Comparison of ENCODE assay signal across 30 mouse cellular contexts in genomic region chr5:151034715-151035512, GRCm38 (mm10).
DNase-seq lines count a peak whose midpoint lies in the region; ATAC-seq and TF ChIP-seq lines count a peak whose summit lies in the region.
"Had no signal": no experiment of that assay in that cellular context is flagged by ENCODE, and none has a peak within 500 bp of the region (broad histone marks: within the 10 kb centered on the region; RNA-seq: fewer than 3 reads in every experiment).

No protein-coding gene starts in this region.

- no peaks in the 10 kb centered on the region for H3K36me3 ChIP-seq in heart, embryonic 10.5 days
- peaks cover 4% of the 10 kb centered on the region; the same call in 1 of the 2 replicates for H3K36me3 ChIP-seq in heart, embryonic 12.5 days
- peaks cover 20% of the 10 kb centered on the region for H3K36me3 ChIP-seq in limb, embryonic 13.5 days
- no peaks in the 10 kb centered on the region for H3K36me3 ChIP-seq in liver, postnatal 0 days (replicated peaks; ENCODE audit: insufficient read depth, low read length)
- H3K36me3 ChIP-seq: embryonic facial prominence, embryonic 12.5 days; heart, embryonic 15.5 days; liver, embryonic 15.5 days; neural tube, embryonic 13.5 days had no signal

- no peak overlapping the region for H3K4me2 ChIP-seq in heart, embryonic 12.5 days
- H3K4me2 ChIP-seq in limb, embryonic 13.5 days (replicated peaks): no peak overlapping the region
- no peak overlapping the region for H3K4me2 ChIP-seq in liver, postnatal 0 days (ENCODE audit: low read depth, low read length)
- H3K4me2 ChIP-seq: embryonic facial prominence, embryonic 12.5 days; heart, embryonic 15.5 days; hindbrain, embryonic 13.5 days; liver, embryonic 15.5 days; lung, embryonic 15.5 days; midbrain, embryonic 11.5 days; neural tube, embryonic 13.5 days had no signal

- 51% methylated on average over 9 of the region's 9 CpGs for WGBS in heart, embryonic 10.5 days
- WGBS in heart, embryonic 12.5 days: 35% methylated on average over 9 of the region's 9 CpGs
- WGBS in limb, embryonic 13.5 days: 55% methylated on average over 9 of the region's 9 CpGs
- WGBS in liver, postnatal 0 days (ENCODE audit: insufficient replicate concordance): 45% methylated on average over 9 of the region's 9 CpGs

- no peaks in the 10 kb centered on the region for H3K9me3 ChIP-seq in heart, embryonic 10.5 days
- 0 out of 2 replicates have a peak, but pooled peaks cover 3% of the 10 kb centered on the region for H3K9me3 ChIP-seq in heart, embryonic 12.5 days (replicated peaks)
- H3K9me3 ChIP-seq in limb, embryonic 13.5 days: peaks cover 4% of the 10 kb centered on the region; the same call in 1 of the 2 replicates
- no peaks in the 10 kb centered on the region for H3K9me3 ChIP-seq in liver, postnatal 0 days (ENCODE audit: low read length)
- H3K9me3 ChIP-seq: embryonic facial prominence, embryonic 12.5 days; heart, embryonic 15.5 days; hindbrain, embryonic 13.5 days; liver, embryonic 15.5 days; lung, embryonic 15.5 days; neural tube, embryonic 13.5 days had no signal

- H3K27me3 ChIP-seq in heart, embryonic 10.5 days (ENCODE audit: insufficient read depth, poor library complexity, severe bottlenecking): no peaks in the 10 kb centered on the region
- H3K27me3 ChIP-seq in heart, embryonic 12.5 days (replicated peaks): no peaks in the 10 kb centered on the region
- no peaks in the 10 kb centered on the region for H3K27me3 ChIP-seq in limb, embryonic 13.5 days
- no peaks in the 10 kb centered on the region for H3K27me3 ChIP-seq in liver, postnatal 0 days (ENCODE audit: insufficient read depth, low read length)
- H3K27me3 ChIP-seq: embryonic facial prominence, embryonic 12.5 days; heart, embryonic 15.5 days; hindbrain, embryonic 13.5 days; liver, embryonic 15.5 days; lung, embryonic 15.5 days; neural tube, embryonic 13.5 days; Patski had no signal

- DNase-seq in cerebellum, postnatal 10 days: peak; percentile 62 to 77
- DNase-seq in cerebellum, adult 8-10 months: no peak
- no peak for DNase-seq in heart, embryonic 10.5 days (ENCODE audit: low spot score)
- peak; percentile 20 for DNase-seq in 3T3-L1 (ENCODE audit: low read depth, low spot score)
- no peak for DNase-seq in liver, postnatal 0 days
- DNase-seq: adrenal gland, postnatal 10 days; cerebellum, adult 11 months; cerebellum, postnatal 25 days; gastrocnemius, adult 2 months; gastrocnemius, postnatal 36 days; heart, postnatal 4 days; kidney, adult 11 months; kidney, postnatal 14 days; right cerebral cortex, postnatal 4 days; thymus, adult 18-20 months; thymus, postnatal 36 days had no signal

- no peak for TF ChIP-seq EP300 in liver, postnatal 0 days (IDR thresholded peaks at IDR 0.05; ENCODE audit: low read depth)

- H3K27ac ChIP-seq in heart, embryonic 10.5 days: peak overlapping the region; percentile 36; the same call in 1 of the 2 replicates
- no peak overlapping the region for H3K27ac ChIP-seq in heart, embryonic 12.5 days (ENCODE audit: poor library complexity, severe bottlenecking)
- H3K27ac ChIP-seq in limb, embryonic 13.5 days: 0 out of 2 replicates have a peak overlapping the region, but pooled peaks have one; percentile 6
- no peak overlapping the region for H3K27ac ChIP-seq in liver, postnatal 0 days (ENCODE audit: low read depth)
- H3K27ac ChIP-seq: embryonic facial prominence, embryonic 12.5 days; gastrocnemius, adult 2 months; heart, embryonic 15.5 days; hindbrain, embryonic 13.5 days; liver, embryonic 15.5 days; lung, embryonic 15.5 days; neural tube, embryonic 13.5 days; stomach, postnatal 0 days had no signal

- H3K4me1 ChIP-seq in heart, embryonic 10.5 days: peaks cover 9% of the 10 kb centered on the region; the same call in 1 of the 2 replicates
- peaks cover 9% of the 10 kb centered on the region for H3K4me1 ChIP-seq in heart, embryonic 12.5 days (replicated peaks)
- peaks cover 3% of the 10 kb centered on the region; the same call in 1 of the 2 replicates for H3K4me1 ChIP-seq in limb, embryonic 13.5 days
- H3K4me1 ChIP-seq in liver, postnatal 0 days (ENCODE audit: insufficient read depth): no peaks in the 10 kb centered on the region
- H3K4me1 ChIP-seq: embryonic facial prominence, embryonic 12.5 days; hindbrain, embryonic 13.5 days; liver, embryonic 15.5 days; lung, embryonic 15.5 days; neural tube, embryonic 13.5 days had no signal

- no peak for TF ChIP-seq CTCF in liver, postnatal 0 days (IDR thresholded peaks at IDR 0.05; ENCODE audit: low read depth)

- no peak overlapping the region for H3K4me3 ChIP-seq in heart, embryonic 10.5 days
- no peak overlapping the region for H3K4me3 ChIP-seq in heart, embryonic 12.5 days
- H3K4me3 ChIP-seq in limb, embryonic 13.5 days: no peak overlapping the region
- no peak overlapping the region for H3K4me3 ChIP-seq in liver, postnatal 0 days (ENCODE audit: low read depth, low read length)
- H3K4me3 ChIP-seq: embryonic facial prominence, embryonic 12.5 days; gastrocnemius, adult 2 months; heart, embryonic 15.5 days; hindbrain, embryonic 13.5 days; liver, embryonic 15.5 days; lung, embryonic 15.5 days; neural tube, embryonic 13.5 days had no signal

- H3K9ac ChIP-seq in heart, embryonic 12.5 days: no peak overlapping the region
- H3K9ac ChIP-seq in limb, embryonic 13.5 days: no peak overlapping the region
- H3K9ac ChIP-seq in liver, postnatal 0 days (replicated peaks): no peak overlapping the region
- H3K9ac ChIP-seq: embryonic facial prominence, embryonic 12.5 days; heart, embryonic 15.5 days; hindbrain, embryonic 13.5 days; liver, embryonic 15.5 days; lung, embryonic 15.5 days; neural tube, embryonic 13.5 days had no signal

- no peak for ATAC-seq in heart, embryonic 12.5 days (ENCODE audit: insufficient number of reproducible peaks, low FRiP score)
- ATAC-seq in limb, embryonic 13.5 days (ENCODE audit: low FRiP score, low read depth): no peak
- ATAC-seq in liver, postnatal 0 days: no peak
- ATAC-seq: forebrain, embryonic 16.5 days; inflammation-experienced regulatory T-cells, adult 6 months; midbrain, embryonic 16.5 days; Patski had no signal

Comparison
In these comparisons a context has a peak if more than half of its experiments do, and no peak if none do; other contexts are left out.
1. DNase-seq: peak in cerebellum, postnatal 10 days (2 of 2) and 3T3-L1 (single experiment); none in cerebellum, adult 8-10 months (single experiment), heart, embryonic 10.5 days (single experiment) and liver, postnatal 0 days (single experiment).
2. H3K27ac ChIP-seq: peak in heart, embryonic 10.5 days (single experiment) and limb, embryonic 13.5 days (single experiment); none in heart, embryonic 12.5 days (single experiment) and liver, postnatal 0 days (single experiment).